Mouse (Mus musculus): Measurements from ENCODE around the gene Gm6205. TPM values are rescaled to one million over a fixed set of nuclear protein-coding genes. Genes with fewer than 3 reads are reported as not detected.
"Not testable (repeated sequence)": the region's sequence is repeated elsewhere in the genome, so short reads cannot be mapped to it uniquely, and the experiment has no call there.

Gm6205 gene
- total RNA-seq (2014; rRNA removed) (not detected in 2 replicates), polyA plus RNA-seq (2012; rRNA removed) (not detected in 2 replicates)

DNA sequence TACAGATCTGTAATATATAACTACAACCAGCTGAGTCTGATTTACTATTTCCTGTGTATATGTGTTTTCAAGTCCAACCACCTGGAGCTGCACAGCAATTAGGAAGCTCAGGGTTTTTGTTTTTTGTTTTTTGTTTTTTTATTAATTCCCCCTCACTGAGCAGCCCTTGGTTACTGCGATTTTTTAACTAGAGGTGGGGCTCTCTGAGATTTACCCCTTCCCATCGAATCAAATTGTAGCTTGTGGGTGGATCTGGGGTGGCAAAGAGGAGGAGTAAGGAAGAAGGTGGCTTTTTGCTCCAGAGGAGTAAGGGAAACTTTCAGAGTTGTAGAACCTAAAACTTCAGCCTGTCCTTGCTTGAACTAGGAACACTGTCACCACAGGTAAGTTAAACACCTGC is at the start of gene Gm6205:
TSS of gene Gm6205 (plus strand) at position 301 of the 400 bp plus-strand sequence.
- no CpG with 5 or more reads among the region's 2 CpGs for WGBS
- H3K4me1 ChIP-seq (ENCODE audit: control insufficient read depth, insufficient read depth, low read length); DNase-seq (ENCODE audit: extremely low read depth, low read depth, low spot score): not testable (repeated sequence)

DNA sequence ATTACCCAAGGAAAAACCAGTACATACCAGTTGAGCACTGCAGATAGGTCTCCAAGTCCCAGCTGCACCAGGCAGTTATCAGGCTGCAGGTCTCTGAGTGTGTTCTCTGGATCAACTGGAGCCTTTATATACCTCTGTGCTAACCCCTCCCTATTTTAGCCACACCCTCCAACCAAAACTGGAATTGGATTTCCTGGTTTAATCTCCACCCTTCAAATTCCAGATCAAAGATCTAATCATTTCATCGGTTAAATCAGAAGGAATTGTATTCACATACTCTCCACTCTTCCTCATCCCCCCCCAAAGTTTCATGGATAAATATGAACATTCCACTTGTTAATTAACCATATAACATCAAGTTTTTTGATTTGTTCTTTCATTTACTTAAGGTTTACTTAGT is 31.9 kb upstream of the Gm6205 start, which contains the start of gene Gm3147:
TSS of gene Gm3147 (minus strand) at position 101 of the 400 bp plus-strand sequence.
- not testable (repeated sequence) for H3K27ac ChIP-seq (replicated peaks; ENCODE audit: insufficient read depth, low read depth, low read length); H3K79me2 ChIP-seq (ENCODE audit: control insufficient read depth, insufficient read depth, low read length); H3K4me3 ChIP-seq (ENCODE audit: insufficient read depth, low read depth, low read length); H3K4me1 ChIP-seq (ENCODE audit: control insufficient read depth, insufficient read depth, low read length); H3K36me3 ChIP-seq (ENCODE audit: control insufficient read depth, insufficient read depth, low read length); H3K27me3 ChIP-seq (ENCODE audit: control insufficient read depth, insufficient read depth, low read length); DNase-seq (ENCODE audit: extremely low read depth, low read depth, low spot score); H3K9ac ChIP-seq (ENCODE audit: low read depth, low read length)
- WGBS: no CpG with 5 or more reads among the region's 1 CpGs

More for the DNA sequence above, at the start of gene Gm6205:
- not testable (repeated sequence) for H3K79me2 ChIP-seq (ENCODE audit: control insufficient read depth, insufficient read depth, low read length); H3K27ac ChIP-seq (replicated peaks; ENCODE audit: insufficient read depth, low read depth, low read length); H3K36me3 ChIP-seq (ENCODE audit: control insufficient read depth, insufficient read depth, low read length); H3K4me3 ChIP-seq (ENCODE audit: insufficient read depth, low read depth, low read length); H3K27me3 ChIP-seq (ENCODE audit: control insufficient read depth, insufficient read depth, low read length); H3K9ac ChIP-seq (ENCODE audit: low read depth, low read length)

DNA sequence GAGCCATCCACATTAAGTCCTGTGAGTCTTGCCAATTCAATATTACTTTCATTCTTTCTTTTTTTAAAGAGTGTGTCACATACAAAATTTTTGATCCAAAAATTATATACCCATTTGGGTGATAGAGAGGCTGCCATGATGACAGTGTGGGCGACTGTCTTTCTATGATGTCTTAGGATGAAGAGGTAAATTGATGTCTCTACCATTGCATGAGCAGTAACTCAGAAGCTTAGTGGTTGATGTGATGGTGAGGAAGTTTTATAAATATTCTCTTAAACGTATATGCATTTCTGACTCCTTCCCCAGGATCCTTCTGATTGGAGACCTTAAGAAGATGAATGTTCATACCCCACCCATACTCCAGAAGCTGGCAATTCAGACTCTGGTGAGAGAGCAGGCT is 24.5 kb upstream of the Gm6205 start, which contains the start of gene Gm6509:
TSS of gene Gm6509 (plus strand) at position 301 of the 400 bp plus-strand sequence.
- 75% methylated on average over 1 of the region's 2 CpGs for WGBS

More for the DNA sequence above, 24.5 kb upstream of the Gm6205 start, which contains the start of gene Gm6509:
- DNase-seq (ENCODE audit: extremely low read depth, low read depth, low spot score); H3K4me3 ChIP-seq (ENCODE audit: insufficient read depth, low read depth, low read length); H3K9ac ChIP-seq (ENCODE audit: low read depth, low read length); H3K36me3 ChIP-seq (ENCODE audit: control insufficient read depth, insufficient read depth, low read length); H3K4me1 ChIP-seq (ENCODE audit: control insufficient read depth, insufficient read depth, low read length); H3K27me3 ChIP-seq (ENCODE audit: control insufficient read depth, insufficient read depth, low read length); H3K27ac ChIP-seq (replicated peaks; ENCODE audit: insufficient read depth, low read depth, low read length); H3K79me2 ChIP-seq (ENCODE audit: control insufficient read depth, insufficient read depth, low read length): not testable (repeated sequence)

Other genes starting within 250 kb of the Gm6205 start
- not detected in 2 replicates for gene Gm7682, start 202.6 kb upstream of the Gm6205 start, total RNA-seq (2014; rRNA removed)
- not detected in 2 replicates for gene Gm7682, start 202.6 kb upstream of the Gm6205 start, polyA plus RNA-seq (2012; rRNA removed)
- gene Gm3139, start 122.1 kb upstream of the Gm6205 start, total RNA-seq (2014; rRNA removed): not detected in 2 replicates
- gene Gm3139, start 122.1 kb upstream of the Gm6205 start, polyA plus RNA-seq (2012; rRNA removed): not detected in 2 replicates
- gene Gm3147, start 32.0 kb upstream of the Gm6205 start, total RNA-seq (2014; rRNA removed): not detected in 2 replicates
- not detected in 2 replicates for gene Gm3147, start 32.0 kb upstream of the Gm6205 start, polyA plus RNA-seq (2012; rRNA removed)
- not detected in 2 replicates for gene Gm6509, start 24.4 kb upstream of the Gm6205 start, total RNA-seq (2014; rRNA removed)
- gene Gm6509, start 24.4 kb upstream of the Gm6205 start, polyA plus RNA-seq (2012; rRNA removed): not detected in 2 replicates
- gene Gm3183, start 217.1 kb downstream of the Gm6205 start, total RNA-seq (2014; rRNA removed): not detected in 2 replicates
- not detected in 2 replicates for gene Gm3183, start 217.1 kb downstream of the Gm6205 start, polyA plus RNA-seq (2012; rRNA removed)